Mouse (Mus musculus) liver, adult (tissue): Measurements from ENCODE around the gene Fgf22.

Experiments used
- GATA4 ChIP-seq: IDR thresholded peaks from 2 replicates; pipeline ENCODE4 v1.6.1; 2014; ENCODE audit warnings: mild to moderate bottlenecking, low read length; ENCODE audit not compliant: insufficient replicate concordance

The Fgf22 gene

DNA sequence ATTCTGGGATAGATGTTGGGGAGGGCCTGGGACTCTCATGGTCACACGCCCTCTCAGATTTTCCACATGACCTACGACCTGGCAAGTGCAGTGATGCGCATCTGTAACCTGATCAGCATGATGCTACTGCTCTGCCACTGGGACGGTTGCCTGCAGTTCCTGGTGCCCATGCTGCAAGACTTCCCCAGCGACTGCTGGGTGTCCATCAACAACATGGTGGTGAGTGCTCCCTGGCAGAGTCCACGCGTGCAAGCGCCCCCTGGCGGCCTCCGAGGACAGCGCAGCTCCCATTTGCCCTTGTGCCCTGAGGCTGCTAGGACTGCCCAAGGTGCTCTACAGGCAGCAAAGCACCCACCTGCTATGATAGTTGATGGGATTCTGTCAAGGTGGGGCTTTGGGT, 28.8 kb upstream of the Fgf22 start:
- TF ChIP-seq GATA4: no peak

DNA sequence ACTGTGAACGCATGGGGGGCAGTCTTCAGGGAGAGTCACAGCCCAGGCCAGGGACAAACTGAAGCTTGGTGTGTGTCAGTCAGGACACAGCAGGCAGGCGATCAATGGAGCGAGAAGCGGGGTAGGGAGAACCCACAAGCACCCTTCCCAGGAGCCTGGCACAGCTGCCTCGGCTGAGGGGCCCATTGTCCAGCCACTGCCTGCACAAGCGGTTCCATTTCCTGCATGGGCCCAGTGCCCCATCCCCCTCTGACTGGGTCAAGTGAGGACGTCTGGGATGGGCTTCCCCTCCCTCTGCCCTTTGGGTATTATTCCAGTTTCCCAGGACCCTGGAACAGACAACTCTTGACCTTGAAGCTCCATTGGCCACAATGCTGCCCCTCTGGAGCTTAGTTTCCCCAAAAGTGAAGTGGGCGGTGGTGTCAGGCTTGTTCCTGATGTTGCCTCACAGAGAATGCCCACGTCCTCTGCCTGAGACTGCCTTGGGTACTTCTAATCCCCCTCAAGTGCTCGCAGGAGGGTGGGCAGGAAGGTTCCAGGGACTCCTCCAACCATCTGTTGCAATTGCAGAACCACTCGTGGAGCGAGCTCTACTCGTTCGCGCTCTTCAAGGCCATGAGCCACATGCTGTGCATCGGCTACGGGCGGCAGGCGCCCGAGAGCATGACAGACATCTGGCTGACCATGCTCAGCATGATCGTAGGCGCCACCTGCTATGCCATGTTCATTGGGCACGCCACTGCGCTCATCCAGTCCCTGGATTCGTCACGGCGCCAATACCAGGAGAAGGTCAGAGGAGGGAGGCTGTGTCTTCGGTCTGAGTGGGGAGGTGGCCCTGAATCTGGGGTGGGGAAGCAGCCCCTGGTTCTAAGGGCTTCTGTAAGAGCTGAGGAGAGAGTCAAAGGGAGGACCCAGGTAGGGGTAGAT, 26.3 kb upstream of the Fgf22 start:
- no peak for TF ChIP-seq GATA4

DNA sequence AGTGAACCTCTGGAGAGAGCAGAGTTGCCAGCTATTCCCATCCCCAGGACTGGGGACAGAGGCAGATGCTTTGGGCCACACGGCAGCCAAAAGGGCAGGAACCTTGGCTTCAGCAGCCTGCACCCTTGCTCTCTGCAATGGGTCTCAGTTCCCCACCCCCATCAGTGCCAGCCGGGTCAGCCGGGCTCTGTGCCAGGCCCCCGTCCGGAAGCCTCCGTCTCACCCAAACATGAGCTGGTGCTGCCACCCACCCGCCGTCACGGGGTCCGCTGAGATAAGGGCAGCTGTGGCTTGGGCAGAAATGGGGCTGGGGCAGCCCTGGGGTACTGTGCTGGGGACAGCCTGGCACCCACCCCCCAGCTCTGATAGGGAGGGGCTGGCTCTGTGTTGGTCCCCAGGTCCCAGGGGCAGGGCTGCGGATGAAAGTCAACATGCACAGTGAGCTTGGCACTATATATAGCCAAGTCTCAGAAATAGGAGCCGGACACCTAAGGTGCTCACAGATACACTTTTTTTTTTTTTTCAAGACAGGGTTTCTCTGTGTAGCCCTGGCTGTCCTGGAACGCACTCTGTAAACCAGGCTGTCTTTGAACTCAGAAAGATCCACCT, 25.4 kb upstream of the Fgf22 start:
- TF ChIP-seq GATA4: no peak

DNA sequence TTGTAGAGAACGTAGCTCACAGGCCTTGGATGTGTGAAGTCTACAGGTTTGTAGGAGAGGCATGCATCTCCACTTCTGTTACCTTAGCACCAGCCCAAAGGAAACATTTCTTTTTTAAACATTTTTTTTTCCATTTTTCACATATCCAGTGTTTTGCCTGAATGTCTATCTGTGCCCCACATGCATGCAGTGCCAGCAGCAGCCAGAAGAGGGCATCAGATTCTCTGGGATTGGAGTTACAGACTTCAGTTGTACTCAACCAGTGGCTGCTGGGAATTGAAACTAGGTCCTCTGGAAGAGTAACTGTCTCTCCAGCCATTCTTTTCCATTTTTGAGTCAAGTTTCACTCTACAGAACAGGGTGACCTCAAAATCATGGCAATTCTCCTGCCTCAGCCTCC, 22.4 kb upstream of the Fgf22 start:
- no peak for TF ChIP-seq GATA4

DNA sequence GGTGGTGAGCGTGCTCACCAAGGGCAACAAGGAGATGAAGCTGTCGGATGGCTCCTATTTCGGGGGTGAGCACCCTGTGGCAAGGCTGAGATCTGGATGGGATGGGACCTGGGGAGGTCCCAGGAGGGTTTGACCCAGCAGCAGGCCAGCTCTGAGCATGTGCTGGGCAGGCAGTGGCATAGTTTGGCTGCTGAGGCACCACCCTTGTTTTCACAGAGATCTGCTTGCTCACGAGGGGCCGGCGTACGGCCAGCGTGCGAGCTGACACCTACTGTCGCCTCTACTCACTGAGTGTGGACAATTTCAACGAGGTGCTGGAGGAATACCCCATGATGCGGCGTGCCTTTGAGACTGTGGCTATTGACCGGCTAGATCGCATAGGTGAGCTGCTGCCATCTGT, 21.0 kb upstream of the Fgf22 start:
- TF ChIP-seq GATA4: no peak

DNA sequence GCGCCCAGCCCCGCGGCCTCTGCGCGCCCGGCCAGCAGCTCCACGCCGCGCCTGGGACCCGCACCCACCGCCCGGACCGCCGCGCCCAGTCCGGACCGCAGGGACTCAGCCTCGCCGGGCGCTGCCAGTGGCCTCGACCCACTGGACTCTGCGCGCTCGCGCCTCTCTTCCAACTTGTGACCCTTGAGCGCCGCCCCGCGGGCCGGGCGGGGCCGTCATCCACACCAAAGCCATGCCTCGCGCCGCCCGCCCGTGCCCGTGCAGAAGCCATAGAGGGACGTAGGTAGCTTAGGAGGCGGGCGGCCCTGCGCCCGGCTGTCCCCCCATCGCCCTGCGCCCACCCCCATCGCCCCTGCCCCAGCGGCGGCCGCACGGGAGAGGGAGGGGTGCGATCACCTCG, 19.5 kb upstream of the Fgf22 start:
- TF ChIP-seq GATA4: no peak

DNA sequence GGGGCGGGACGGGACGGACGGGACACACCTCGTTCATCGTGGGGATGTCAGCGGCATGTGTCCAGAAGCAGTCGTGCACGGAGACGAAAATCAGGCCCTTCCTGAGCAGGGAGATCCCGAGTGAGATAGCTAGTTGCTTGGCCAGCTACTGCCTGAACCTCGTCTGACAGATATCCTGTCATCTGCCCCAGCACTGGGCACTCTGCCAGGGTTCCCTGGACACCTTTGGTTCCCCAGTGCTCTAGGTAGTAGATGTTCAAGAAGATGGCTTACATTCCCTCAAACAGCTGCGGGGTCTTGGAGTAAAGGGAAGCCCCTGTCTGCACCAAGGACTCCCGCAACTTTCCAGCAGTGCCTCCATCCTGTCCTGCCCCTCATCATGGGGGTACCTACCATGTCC, 18.2 kb upstream of the Fgf22 start:
- no peak for TF ChIP-seq GATA4

DNA sequence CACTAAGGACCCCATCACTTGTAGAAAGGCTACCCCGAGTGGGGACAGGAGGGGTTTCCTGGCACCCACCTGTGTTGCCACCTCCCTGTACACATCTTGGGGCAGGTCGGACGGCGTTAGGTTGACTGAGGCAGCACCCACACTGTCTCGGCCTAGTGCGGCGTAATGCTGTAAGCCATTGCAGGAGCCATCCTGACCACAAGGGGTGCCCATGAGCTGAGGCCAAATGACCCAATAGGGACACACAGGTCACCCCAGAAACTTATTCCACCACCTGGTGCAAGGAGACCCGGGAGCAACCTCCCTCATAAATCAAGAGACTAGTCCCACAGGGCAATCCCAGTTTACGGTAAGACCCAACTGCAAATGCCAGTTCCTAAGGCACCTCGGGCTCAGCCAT, 16.6 kb upstream of the Fgf22 start:
- no peak for TF ChIP-seq GATA4

DNA sequence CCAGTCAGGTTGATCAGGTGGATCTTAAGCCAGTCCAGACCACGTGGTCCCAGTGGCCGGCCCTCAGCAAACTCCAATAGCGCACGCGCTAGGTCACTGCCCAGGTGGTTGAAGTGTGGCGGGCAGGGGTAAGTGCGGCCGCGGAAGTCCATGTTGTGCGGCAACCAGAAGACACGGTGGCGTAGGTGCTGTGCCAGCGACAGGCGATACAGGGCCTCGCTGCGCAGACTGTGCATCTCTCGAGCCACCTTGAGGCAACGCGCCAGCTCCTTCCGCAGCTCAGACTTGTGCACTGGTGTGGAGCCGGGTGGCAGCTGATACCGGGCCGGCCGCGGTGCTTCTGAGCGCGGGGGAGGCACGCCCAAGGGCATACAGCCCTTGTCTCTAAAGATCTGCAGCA, 15.6 kb upstream of the Fgf22 start:
- no peak for TF ChIP-seq GATA4

DNA sequence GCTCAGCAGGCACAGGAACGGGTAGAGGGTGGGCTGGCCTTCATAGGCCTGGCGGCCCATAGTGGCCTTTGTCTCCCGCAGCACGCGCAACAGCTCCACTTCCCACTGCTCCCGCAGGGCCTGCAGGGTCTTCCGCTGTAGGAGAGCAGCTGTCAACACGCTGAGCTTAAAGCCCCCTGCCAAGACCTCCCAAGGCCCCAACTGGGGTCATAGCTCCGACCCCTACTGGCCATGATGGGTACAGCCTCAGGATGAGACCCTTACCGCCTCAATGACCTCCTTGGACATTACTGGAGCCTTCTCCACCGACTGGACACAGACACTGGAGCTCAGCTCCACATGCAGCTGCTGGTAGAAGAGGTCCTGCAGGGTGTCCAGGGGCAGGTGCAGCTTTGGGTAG, 14.0 kb upstream of the Fgf22 start:
- no peak for TF ChIP-seq GATA4

DNA sequence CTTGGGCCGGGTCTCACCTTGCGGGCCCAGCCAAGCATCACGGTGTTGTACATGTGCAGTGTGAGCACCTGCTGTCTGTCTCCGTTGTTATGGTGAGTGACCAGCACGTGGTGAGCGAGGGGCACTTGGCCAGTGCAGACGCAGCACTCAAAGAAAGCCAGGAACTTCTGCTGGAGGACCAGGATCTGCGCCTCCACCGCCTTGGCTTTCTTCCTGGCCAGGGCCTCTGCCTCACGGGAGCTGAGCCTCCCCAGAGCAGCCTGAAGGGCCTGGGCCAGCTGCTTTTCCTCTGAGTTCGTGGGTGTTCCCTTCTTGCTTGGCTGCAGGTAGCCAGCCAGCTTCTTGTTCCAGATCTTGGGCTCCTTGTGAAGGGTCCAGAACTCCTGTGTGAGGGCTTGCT, 11.7 kb upstream of the Fgf22 start:
- no peak for TF ChIP-seq GATA4

DNA sequence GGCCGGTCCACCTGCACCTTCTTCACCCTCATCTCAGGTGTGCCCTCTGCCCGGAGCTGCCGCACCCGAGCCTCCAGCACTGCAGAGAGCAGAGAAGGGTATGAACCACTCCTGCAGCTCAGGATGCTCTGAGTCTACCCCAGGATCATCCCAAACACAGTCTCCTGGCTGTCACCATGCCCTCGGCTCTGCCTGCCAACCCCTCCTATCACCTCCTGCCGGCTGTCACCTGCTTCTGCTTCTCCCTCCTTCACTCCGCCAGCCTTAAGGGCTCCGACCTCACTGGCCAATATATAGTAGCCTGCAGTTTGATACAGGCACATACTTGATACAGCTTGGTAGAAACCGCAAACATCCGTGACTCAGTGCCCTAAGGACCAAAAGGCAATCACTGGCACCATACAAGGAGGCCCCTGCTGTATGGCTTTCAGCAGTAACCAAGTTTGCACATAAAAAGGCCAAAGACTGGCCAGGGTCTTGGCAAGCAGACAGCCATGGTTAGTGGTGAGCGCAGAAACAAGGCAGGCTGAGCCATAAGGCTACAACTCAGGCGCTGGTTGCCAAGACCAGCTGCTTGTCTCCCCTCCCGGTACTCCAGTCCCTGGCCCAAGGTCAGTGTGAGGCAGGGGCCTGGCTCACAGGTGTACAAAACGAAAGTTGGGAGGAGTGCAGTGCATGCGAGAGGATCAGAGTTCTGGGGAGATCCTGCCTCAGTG, 11.1 kb upstream of the Fgf22 start:
- TF ChIP-seq GATA4: no peak

DNA sequence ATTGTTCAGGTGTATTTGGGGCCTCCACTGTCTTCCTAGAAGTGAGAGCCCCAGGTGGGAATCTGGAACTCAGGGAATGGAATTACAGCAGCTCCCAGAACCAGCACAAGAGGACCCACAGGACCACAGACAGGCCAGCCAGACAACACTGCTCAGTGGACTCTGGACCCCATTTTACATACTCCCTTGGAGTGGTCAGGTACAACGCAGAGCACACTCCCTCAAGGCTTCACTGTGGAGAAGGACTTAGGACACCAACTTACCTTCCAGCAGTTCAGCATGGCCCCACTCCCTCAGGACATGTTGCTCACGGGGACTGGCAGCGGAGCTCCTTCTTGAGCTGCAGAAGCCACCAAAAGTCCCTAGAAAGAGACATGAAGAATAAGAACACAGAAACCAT, 9.5 kb upstream of the Fgf22 start:
- no peak for TF ChIP-seq GATA4

DNA sequence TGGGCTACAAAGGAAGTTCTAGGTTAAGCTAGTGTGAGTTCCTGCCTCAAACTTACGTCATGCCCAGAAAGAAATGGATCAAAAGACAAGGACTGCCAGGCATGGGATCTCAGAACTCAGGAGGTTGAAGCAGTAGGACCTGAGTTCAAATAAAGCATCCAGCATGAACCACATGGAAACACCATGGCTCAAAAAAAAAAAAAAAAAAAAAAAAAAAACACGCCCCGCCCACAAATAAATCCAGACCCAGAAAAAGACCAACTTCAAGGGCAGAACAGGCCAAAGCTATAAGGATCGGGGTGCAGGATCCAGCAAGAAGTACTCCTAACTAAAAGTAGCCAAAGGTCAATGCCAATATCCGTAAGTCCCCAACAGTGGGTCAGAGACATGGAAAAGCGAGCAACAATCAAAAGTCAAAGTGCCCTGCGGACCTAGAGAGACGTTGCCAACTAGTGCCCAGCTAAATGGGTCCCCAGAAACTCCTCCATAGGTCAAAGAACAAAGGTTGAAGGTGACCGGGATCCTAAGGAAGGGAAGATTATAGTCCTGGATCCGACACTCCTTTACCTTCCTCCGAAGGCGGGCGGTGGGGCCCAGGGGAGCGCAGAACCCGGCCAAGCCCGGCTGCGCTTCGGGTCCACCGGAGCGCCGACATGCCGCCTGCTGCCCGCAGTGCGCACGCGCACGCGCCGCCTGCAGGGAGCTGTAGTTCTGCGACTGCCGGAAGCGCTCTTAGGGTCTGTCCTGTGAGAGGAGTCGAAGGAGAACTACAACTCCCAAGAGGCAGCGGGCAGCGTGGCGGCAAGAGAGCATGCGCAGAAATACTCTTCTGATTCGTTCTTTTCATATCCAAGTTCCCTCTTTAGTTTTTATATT, 8.7 kb upstream of the Fgf22 start, which contains the start of gene Polrmt:
Polrmt (minus strand) TSS at position 684 of the 876 bp plus-strand sequence.
- no peak for TF ChIP-seq GATA4

DNA sequence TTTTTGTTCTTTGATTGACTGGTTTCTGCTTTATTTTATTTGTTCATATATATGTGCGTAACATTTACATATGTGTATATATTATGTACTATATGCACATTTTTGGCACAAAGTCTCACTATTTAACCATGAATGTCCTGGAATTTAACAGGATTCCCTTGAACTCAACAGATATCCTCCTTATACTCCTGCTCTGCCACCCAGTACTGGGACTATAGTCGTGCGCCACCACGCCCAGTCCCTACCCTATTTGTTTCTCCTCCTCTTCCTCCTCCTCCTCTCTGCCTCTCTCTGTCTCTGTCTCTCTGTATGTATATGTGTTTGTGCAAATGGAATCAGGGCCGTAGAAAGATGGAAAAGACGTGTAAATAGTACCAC, 8.1 kb upstream of the Fgf22 start:
- no peak for TF ChIP-seq GATA4
